Mouse (Mus musculus) heart, postnatal 4 days (tissue): ENCODE results near the gene Mettl26. TPM values are rescaled to one million over a fixed set of nuclear protein-coding genes. Genes with fewer than 3 reads are reported as not detected.
A peak's percentile ranks its signal among the peaks of the same experiment; 100 is the strongest.

ENCODE experiments used
- DNase-seq: peaks from one replicate; pipeline ENCODE4 v3.0.0; 2021
- total RNA-seq, 2 experiments: library from RNA; stranded (reverse); gene quantifications; 2 replicates each; pipeline ENCODE4 v1.2.3; 2021

Mettl26 gene
- total RNA-seq, 2 experiments from 2014 or later = 10.8 to 11.7 TPM

- no peak for DNase-seq
Measured at GRCm38 (mm10) chr17:25837533-25837932, 37.3 kb upstream of the Mettl26 start.

- DNase-seq = no peak
Measured at GRCm38 (mm10) chr17:25838904-25839303, 36.0 kb upstream of the Mettl26 start.

- no peak for DNase-seq
Measured at GRCm38 (mm10) chr17:25839455-25840235, 35.2 kb upstream of the Mettl26 start.

- no peak for DNase-seq
Measured at GRCm38 (mm10) chr17:25840519-25840918, 34.4 kb upstream of the Mettl26 start.

- no peak for DNase-seq
Measured at GRCm38 (mm10) chr17:25841117-25841880, 33.6 kb upstream of the Mettl26 start, which contains the start of gene Gm20683. Gene Gm20683 (minus strand): TSS chr17:25841763.

GRCm38 (mm10) chr17:25842509-25842908 is 32.4 kb upstream of the Mettl26 start:
- no peak for DNase-seq

GRCm38 (mm10) chr17:25843122-25843521 is 31.8 kb upstream of the Mettl26 start:
- no peak for DNase-seq

- no peak for DNase-seq
Measured at GRCm38 (mm10) chr17:25843636-25844395, 31.1 kb upstream of the Mettl26 start.

- peak; percentile 95 for DNase-seq
Measured at GRCm38 (mm10) chr17:25844396-25844901, 30.4 kb upstream of the Mettl26 start, which contains the start of gene Rhot2. Gene Rhot2 (minus strand): TSS chr17:25844851.

- no peak for DNase-seq
Measured at GRCm38 (mm10) chr17:25860229-25860628, 14.6 kb upstream of the Mettl26 start.

GRCm38 (mm10) chr17:25860832-25861703 is 13.8 kb upstream of the Mettl26 start, which contains the start of gene Wdr90:
Gene Wdr90 (minus strand): TSS chr17:25861501.
- peak; percentile 88 for DNase-seq

GRCm38 (mm10) chr17:25861704-25862612 is 12.9 kb upstream of the Mettl26 start:
- DNase-seq = no peak

- no peak for DNase-seq
Measured at GRCm38 (mm10) chr17:25863681-25864080, 11.2 kb upstream of the Mettl26 start.

- DNase-seq = no peak
Measured at GRCm38 (mm10) chr17:25864311-25864710, 10.6 kb upstream of the Mettl26 start.

GRCm38 (mm10) chr17:25865288-25865687 is 9.6 kb upstream of the Mettl26 start:
- peak; percentile 7 for DNase-seq

- DNase-seq = peak; percentile 6
Measured at GRCm38 (mm10) chr17:25866172-25866571, 8.7 kb upstream of the Mettl26 start.

- no peak for DNase-seq
Measured at GRCm38 (mm10) chr17:25867509-25867835, 7.4 kb upstream of the Mettl26 start.

GRCm38 (mm10) chr17:25867836-25868600 is 6.9 kb upstream of the Mettl26 start:
- DNase-seq = peak; percentile 74

GRCm38 (mm10) chr17:25868601-25869191 is 6.2 kb upstream of the Mettl26 start, which contains the start of gene Mcrip2:
Gene Mcrip2 (minus strand): TSS chr17:25868764.
- peak; percentile 85 for DNase-seq
